Mouse (Mus musculus) hindbrain, embryonic 11.5 days (tissue): Measurements from ENCODE around the gene Gm26602. TPM values are rescaled to one million over a fixed set of nuclear protein-coding genes. Genes with fewer than 3 reads are reported as not detected.

ENCODE experiments used
- ATAC-seq: fragments of 200-750 bp; cut with Nextera tagmentation; 2 replicates; pipeline ENCODE4 v1.8.0; 2017; ENCODE audit warnings: mild to moderate bottlenecking, moderate TSS enrichment, moderate library complexity; ENCODE audit not compliant: low FRiP score
- DNase-seq: peaks from one replicate; pipeline ENCODE4 v3.0.0-alpha.2; 2015; ENCODE audit warnings: low spot score
- H3K27ac ChIP-seq: fragments of 300-500 bp; sonication (generic); 2 replicates; pipeline ENCODE4 v1.5.1; 2014; ENCODE audit warnings: mild to moderate bottlenecking, low read depth, low read length
- H3K27me3 ChIP-seq: fragments of 300-500 bp; sonication (generic); 2 replicates; pipeline ENCODE4 v1.6.1; 2014; ENCODE audit warnings: mild to moderate bottlenecking, low read length, moderate library complexity, mixed read lengths; ENCODE audit not compliant: control insufficient read depth, insufficient read depth
- H3K36me3 ChIP-seq: fragments of 300-500 bp; sonication (generic); 2 replicates; pipeline ENCODE4 v1.6.1; 2014; ENCODE audit warnings: mild to moderate bottlenecking, low read length, moderate library complexity, mixed read lengths; ENCODE audit not compliant: control insufficient read depth, insufficient read depth
- H3K4me1 ChIP-seq: fragments of 300-500 bp; sonication (generic); replicated peaks from 2 replicates; pipeline ENCODE4 v1.6.1; 2014; ENCODE audit warnings: low read length, mixed read lengths; ENCODE audit not compliant: control insufficient read depth, insufficient read depth
- H3K4me2 ChIP-seq: fragments of 300-500 bp; sonication (generic); replicated peaks from 2 replicates; pipeline ENCODE4 v1.6.1; 2014; ENCODE audit warnings: mild to moderate bottlenecking, low read depth, low read length
- H3K4me3 ChIP-seq: fragments of 300-500 bp; sonication (generic); 2 replicates; pipeline ENCODE4 v1.5.1; 2014; ENCODE audit warnings: low read depth, low read length
- H3K9ac ChIP-seq: fragments of 300-500 bp; sonication (generic); 2 replicates; pipeline ENCODE4 v1.6.1; 2014; ENCODE audit warnings: low read depth, low read length
- H3K9me3 ChIP-seq: fragments of 300-500 bp; sonication (generic); 2 replicates; pipeline ENCODE4 v1.6.1; 2016; ENCODE audit warnings: low read length; ENCODE audit not compliant: control insufficient read depth
- WGBS: fragments of 180-500 bp; shearing (Covaris S2); extraction: QIAGEN DNeasy Blood & Tissue Kit; methylation state at CpG from one replicate; pipeline ENCODE4 v1.1.7; 2014; 5-methylcytosine and 5-hydroxymethylcytosine counted together
- polyA plus RNA-seq: library from polyadenylated mRNA; unstranded; fragments of >200 nt; fragmentation: Nextera tagmentation; extraction: Ambion mirVana; gene quantifications from 2 replicates; pipeline ENCODE4 v1.2.1, GENCODE M21; 2014

The Gm26602 gene
- polyA plus RNA-seq, 1 experiment from 2014 or later, result 25.3 TPM

GRCm38 (mm10) chr10:79871845-79872244, 38.8 kb upstream of the Gm26602 start:
- peaks cover 5% of the 10 kb centered on the region; the same call in 1 of the 2 replicates for H3K36me3 ChIP-seq
- H3K4me2 ChIP-seq, result peak overlapping the region; percentile 58; the same call in 1 of the 2 replicates
- ATAC-seq (no peak), DNase-seq (no peak)
- H3K27ac ChIP-seq, result no peak overlapping the region
- no peaks in the 10 kb centered on the region for H3K9me3 ChIP-seq
- no peaks in the 10 kb centered on the region for H3K27me3 ChIP-seq
- H3K4me3 ChIP-seq, result no peak overlapping the region
- no peaks in the 10 kb centered on the region; the same call in 1 of the 2 replicates for H3K4me1 ChIP-seq
- no peak overlapping the region for H3K9ac ChIP-seq
- 92% methylated on average over 8 of the region's 8 CpGs for WGBS

GRCm38 (mm10) chr10:79872862-79873261, 37.8 kb upstream of the Gm26602 start:
- Histone ChIP-seq H3K4me3 (peak overlapping the region; percentile 68), H3K4me1 (no peaks in the 10 kb centered on the region; the same call in 1 of the 2 replicates), H3K9ac (peak overlapping the region; percentile 93), H3K27ac (no peak overlapping the region), H3K36me3 (peaks cover 5% of the 10 kb centered on the region; the same call in 1 of the 2 replicates), H3K4me2 (peak overlapping the region; percentile 58), H3K9me3 (no peaks in the 10 kb centered on the region), H3K27me3 (no peaks in the 10 kb centered on the region)
- DNase-seq (no peak), ATAC-seq (no peak)
- 42% methylated on average over 3 of the region's 3 CpGs for WGBS

- Histone ChIP-seq H3K27ac (peak overlapping the region; percentile 89; the same call in 1 of the 2 replicates), H3K27me3 (no peaks in the 10 kb centered on the region), H3K4me1 (no peaks in the 10 kb centered on the region; the same call in 1 of the 2 replicates), H3K36me3 (peaks cover 5% of the 10 kb centered on the region; the same call in 1 of the 2 replicates), H3K9ac (peak overlapping the region; percentile 93), H3K4me3 (peak overlapping the region; percentile 68), H3K9me3 (no peaks in the 10 kb centered on the region), H3K4me2 (peak overlapping the region; percentile 58)
- ATAC-seq (peak; percentile 15; the same call in 1 of the 2 replicates), DNase-seq (no peak)
- 12% methylated on average over 6 of the region's 6 CpGs for WGBS
These were observed 37.3 kb upstream of the Gm26602 start for GRCm38 (mm10) chr10:79873313-79873712.

- DNase-seq, result peak; percentile 60
- H3K4me2 ChIP-seq, result peak overlapping the region; percentile 58
- no peaks in the 10 kb centered on the region; the same call in 1 of the 2 replicates for H3K4me1 ChIP-seq
- WGBS, result 3% methylated on average over 26 of the region's 26 CpGs
- no peaks in the 10 kb centered on the region for H3K27me3 ChIP-seq
- H3K27ac ChIP-seq, result peak overlapping the region; percentile 89
- ATAC-seq, result peak; percentile 28; the same call in 1 of the 2 replicates
- H3K4me3 ChIP-seq, result peak overlapping the region; percentile 68
- no peaks in the 10 kb centered on the region for H3K9me3 ChIP-seq
- H3K36me3 ChIP-seq, result peaks cover 5% of the 10 kb centered on the region; the same call in 1 of the 2 replicates
- H3K9ac ChIP-seq, result peak overlapping the region; percentile 93
These were observed 36.9 kb upstream of the Gm26602 start for GRCm38 (mm10) chr10:79873715-79874289.

GRCm38 (mm10) chr10:79874290-79874862, 36.3 kb upstream of the Gm26602 start, which contains the start of the genes Prtn3 and Plppr3:
TSS of gene Prtn3 (plus strand) at chr10:79874476.
TSS of gene Plppr3 (minus strand) at chr10:79874634.
- DNase-seq, result peak; percentile 87
- WGBS, result under 1% methylated on average over 43 of the region's 57 CpGs
- H3K9ac ChIP-seq, result peak within 1 kb of the TSS; percentile 93
- peak within 1 kb of the TSS; percentile 89 for H3K27ac ChIP-seq
- ATAC-seq, result peak; percentile 93
- peak within 1 kb of the TSS; percentile 58 for H3K4me2 ChIP-seq
- H3K4me1 ChIP-seq, result no peaks in the 10 kb centered on the region; the same call in 1 of the 2 replicates
- H3K4me3 ChIP-seq, result peak within 1 kb of the TSS; percentile 68
- H3K9me3 ChIP-seq, result no peaks in the 10 kb centered on the region
- no peaks in the 10 kb centered on the region for H3K27me3 ChIP-seq
- peaks cover 5% of the 10 kb centered on the region; the same call in 1 of the 2 replicates for H3K36me3 ChIP-seq

- H3K4me3 ChIP-seq, result no peak overlapping the region
- no peak overlapping the region for H3K27ac ChIP-seq
- H3K4me2 ChIP-seq, result no peak overlapping the region
- H3K27me3 ChIP-seq, result peaks cover 8% of the 10 kb centered on the region
- H3K9ac ChIP-seq, result no peak overlapping the region
- DNase-seq, result no peak
- peaks cover 2% of the 10 kb centered on the region; the same call in 1 of the 2 replicates for H3K4me1 ChIP-seq
- no peaks in the 10 kb centered on the region for H3K36me3 ChIP-seq
- ATAC-seq, result no peak
- H3K9me3 ChIP-seq, result no peaks in the 10 kb centered on the region
- 38% methylated on average over 1 of the region's 1 CpGs for WGBS
These were observed 33.5 kb upstream of the Gm26602 start for GRCm38 (mm10) chr10:79877174-79877573.

- Histone ChIP-seq H3K4me3 (no peak overlapping the region), H3K4me1 (peaks cover 2% of the 10 kb centered on the region; the same call in 1 of the 2 replicates), H3K9ac (no peak overlapping the region), H3K9me3 (no peaks in the 10 kb centered on the region), H3K36me3 (no peaks in the 10 kb centered on the region), H3K4me2 (no peak overlapping the region), H3K27me3 (peaks cover 13% of the 10 kb centered on the region), H3K27ac (no peak overlapping the region)
- 55% methylated on average over 12 of the region's 12 CpGs for WGBS
- ATAC-seq (no peak), DNase-seq (no peak)
These were observed 32.9 kb upstream of the Gm26602 start for GRCm38 (mm10) chr10:79877757-79878156.

- Histone ChIP-seq H3K4me3 (no peak overlapping the region), H3K9ac (no peak overlapping the region), H3K36me3 (no peaks in the 10 kb centered on the region), H3K4me2 (no peak overlapping the region), H3K9me3 (no peaks in the 10 kb centered on the region), H3K27me3 (peaks cover 14% of the 10 kb centered on the region), H3K27ac (no peak overlapping the region), H3K4me1 (peaks cover 2% of the 10 kb centered on the region; the same call in 1 of the 2 replicates)
- DNase-seq (no peak), ATAC-seq (no peak)
- WGBS, result 53% methylated on average over 3 of the region's 3 CpGs
These were observed 31.1 kb upstream of the Gm26602 start for GRCm38 (mm10) chr10:79879527-79879926.
